Mouse (Mus musculus) urinary bladder, adult 18-20 months (tissue): ENCODE data around the gene Ctdsp2.

ENCODE experiments used
- DNase-seq, 2 experiments: peaks; one replicate each; pipeline ENCODE4 v3.0.0; 2022; ENCODE audit warnings: low spot score in 2 of 2, mixed read lengths in 2 of 2

Ctdsp2 gene

GRCm38 (mm10) chr10:127041774-127042338 lies 63.3 kb downstream of the Ctdsp2 start:
- DNase-seq = peak; percentile 77 to 93

GRCm38 (mm10) chr10:127042468-127043115 lies 64.1 kb downstream of the Ctdsp2 start:
- DNase-seq = no peak

GRCm38 (mm10) chr10:127043187-127043586 lies 64.7 kb downstream of the Ctdsp2 start:
- DNase-seq = no peak

- DNase-seq = no peak
Measured at GRCm38 (mm10) chr10:127047954-127048353, 69.4 kb downstream of the Ctdsp2 start, which contains the start of gene Cyp27b1. TSS of gene Cyp27b1 (plus strand) at chr10:127048250.

GRCm38 (mm10) chr10:127048608-127049394 lies 70.3 kb downstream of the Ctdsp2 start:
- peak in 1 of 2 experiments; percentile 26 for DNase-seq
